Mouse (Mus musculus) liver, embryonic 14.5 days (tissue): ENCODE measurements around the gene Gm49380. TPM values are rescaled to one million over a fixed set of nuclear protein-coding genes. Genes with fewer than 3 reads are reported as not detected.

Experiments used
- ATAC-seq: fragments of 200-750 bp; cut with Nextera tagmentation; 2 replicates; pipeline ENCODE4 v1.8.0; 2017; ENCODE audit warnings: moderate number of reproducible peaks, mild to moderate bottlenecking, moderate library complexity; ENCODE audit not compliant: insufficient read depth
- DNase-seq, 3 experiments: peaks; one replicate each; pipeline ENCODE4 v3.0.0-alpha.2; 2012 to 2013; ENCODE audit warnings: low read depth in 3 of 3, low spot score in 3 of 3
- H3K27ac ChIP-seq: fragments of 300-500 bp; sonication (generic); 2 replicates; pipeline ENCODE4 v1.5.1; 2014; ENCODE audit warnings: moderate library complexity, mild to moderate bottlenecking, control low read depth, inconsistent platforms
- H3K27me3 ChIP-seq: fragments of 300-500 bp; sonication (generic); 2 replicates; pipeline ENCODE4 v1.6.1; 2014; ENCODE audit warnings: mild to moderate bottlenecking, low read length, moderate library complexity; ENCODE audit not compliant: control insufficient read depth, insufficient read depth
- H3K36me3 ChIP-seq: fragments of 300-500 bp; sonication (generic); replicated peaks from 2 replicates; pipeline ENCODE4 v1.6.1; 2014; ENCODE audit warnings: low read depth; ENCODE audit not compliant: control insufficient read depth, insufficient read depth
- H3K4me1 ChIP-seq, 2 experiments: fragments of 200-500 bp in 1 of 2; fragments of 300-500 bp in 1 of 2; sonication (generic) in 1 of 2; replicated peaks; 2 replicates each; pipeline ENCODE4 v1.6.1; 2012 to 2014; ENCODE audit warnings: antibody characterized with exemption in 1 of 2, inconsistent platforms in 1 of 2, low read length in 1 of 2; ENCODE audit not compliant: control insufficient read depth in 2 of 2, insufficient read depth in 2 of 2
- H3K4me2 ChIP-seq: fragments of 300-500 bp; sonication (generic); 2 replicates; pipeline ENCODE4 v1.6.1; 2014; ENCODE audit warnings: low read depth, mild to moderate bottlenecking, control low read depth, moderate library complexity
- H3K4me3 ChIP-seq, 2 experiments: fragments of 200-500 bp in 1 of 2; fragments of 300-500 bp in 1 of 2; sonication (generic) in 1 of 2; 2 replicates each; pipeline ENCODE4 v1.5.1; 2012 to 2014; ENCODE audit warnings: low read depth in 2 of 2, low read length in 2 of 2, mild to moderate bottlenecking in 2 of 2, control low read depth in 1 of 2, inconsistent platforms in 1 of 2, moderate library complexity in 1 of 2; ENCODE audit not compliant: insufficient read depth in 1 of 2
- H3K9ac ChIP-seq: fragments of 300-500 bp; sonication (generic); replicated peaks from 2 replicates; pipeline ENCODE4 v1.6.1; 2014; ENCODE audit warnings: mild to moderate bottlenecking, control low read depth, moderate library complexity
- H3K9me3 ChIP-seq: fragments of 300-500 bp; sonication (generic); 2 replicates; pipeline ENCODE4 v1.6.1; 2016; ENCODE audit warnings: low read length, mixed read lengths; ENCODE audit not compliant: control insufficient read depth
- CTCF ChIP-seq: IDR thresholded peaks from 2 replicates; pipeline ENCODE4 v1.5.1; 2016; ENCODE audit warnings: antibody characterized with exemption, low read depth, control low read depth
- EP300 ChIP-seq: IDR thresholded peaks from 2 replicates; pipeline ENCODE4 v1.6.1; 2016; ENCODE audit warnings: antibody characterized with exemption, low read depth
- WGBS: fragments of 180-500 bp; shearing (Covaris S2); extraction: QIAGEN DNeasy Blood & Tissue Kit; methylation state at CpG from one replicate; pipeline ENCODE4 v1.1.7; 2014; ENCODE audit not compliant: insufficient replicate concordance; 5-methylcytosine and 5-hydroxymethylcytosine counted together
- polyA plus RNA-seq, 2 experiments: library from polyadenylated mRNA; depleted of rRNA in 1 of 2; stranded (reverse) in 1 of 2; unstranded in 1 of 2; fragments of >200 nt; fragmentation: Nextera tagmentation in 1 of 2; extraction: Ambion mirVana in 1 of 2; gene quantifications; 2 replicates each; pipeline versions ENCODE4 v1.2.1 to v1.2.3; 2012 to 2014

The Gm49380 gene
- 0.05 and 0.09 TPM in 2 replicates for polyA plus RNA-seq (2012; rRNA removed)
- polyA plus RNA-seq (2014; fragmentation: Nextera tagmentation; extraction: Ambion mirVana) = not detected in 2 replicates

- DNase-seq (peak; percentile 98), ATAC-seq (peak; percentile 95)
- H3K4me1 ChIP-seq = peaks cover 7 to 15% of the 10 kb centered on the region in 2 experiments; a peak in 3 of 4 replicates
- H3K9ac ChIP-seq = peak within 1 kb of the TSS; percentile 93
- no peaks in the 10 kb centered on the region for H3K9me3 ChIP-seq
- H3K4me3 ChIP-seq = peak within 1 kb of the TSS; percentile 84 to 91
- H3K36me3 ChIP-seq = peaks cover 6% of the 10 kb centered on the region; the same call in 1 of the 2 replicates
- peak within 1 kb of the TSS; percentile 63 for H3K4me2 ChIP-seq
- no peaks in the 10 kb centered on the region for H3K27me3 ChIP-seq
- under 1% methylated on average over 51 of the region's 51 CpGs for WGBS
- H3K27ac ChIP-seq = peak within 1 kb of the TSS; percentile 72
- TF ChIP-seq EP300 (no peak; the same call in 1 of the 2 replicates), CTCF (no peak)
Measured at GRCm38 (mm10) chr9:44113105-44113789, at the start of gene Gm49380, which contains the start of gene Rnf26. Gm49380 (minus strand) TSS chr9:44113500. Rnf26 (minus strand) TSS chr9:44113517.

- Histone ChIP-seq H3K4me2 (no peak overlapping the region), H3K27ac (no peak overlapping the region), H3K4me1 (no peaks in the 10 kb centered on the region), H3K9ac (no peak overlapping the region), H3K9me3 (no peaks in the 10 kb centered on the region), H3K27me3 (no peaks in the 10 kb centered on the region), H3K36me3 (peaks cover 29% of the 10 kb centered on the region), H3K4me3 (no peak overlapping the region)
- WGBS = 73% methylated on average over 3 of the region's 3 CpGs
- DNase-seq = no peak
- no peak for ATAC-seq
- TF ChIP-seq EP300 = no peak
- no peak for TF ChIP-seq CTCF
Measured at GRCm38 (mm10) chr9:44159886-44160285, 46.6 kb upstream of the Gm49380 start.

GRCm38 (mm10) chr9:44147290-44147689 lies 34.0 kb upstream of the Gm49380 start:
- Histone ChIP-seq H3K4me2 (no peak overlapping the region), H3K9me3 (no peaks in the 10 kb centered on the region), H3K4me3 (no peak overlapping the region), H3K4me1 (no peaks in the 10 kb centered on the region), H3K36me3 (peaks cover 4% of the 10 kb centered on the region), H3K27me3 (no peaks in the 10 kb centered on the region), H3K9ac (no peak overlapping the region), H3K27ac (no peak overlapping the region)
- peak; percentile 52 for TF ChIP-seq CTCF
- no peak for TF ChIP-seq EP300
- DNase-seq (no peak), ATAC-seq (no peak)
- WGBS = 60% methylated on average over 3 of the region's 3 CpGs

GRCm38 (mm10) chr9:44144718-44145060 lies 31.4 kb upstream of the Gm49380 start:
- H3K4me1 ChIP-seq = no peaks in the 10 kb centered on the region
- no peak overlapping the region for H3K4me2 ChIP-seq
- H3K9me3 ChIP-seq = no peaks in the 10 kb centered on the region
- H3K27me3 ChIP-seq = no peaks in the 10 kb centered on the region
- H3K36me3 ChIP-seq = peaks cover 2% of the 10 kb centered on the region
- H3K4me3 ChIP-seq = no peak overlapping the region
- DNase-seq = no peak
- no peak overlapping the region for H3K27ac ChIP-seq
- H3K9ac ChIP-seq = no peak overlapping the region
- no peak for TF ChIP-seq EP300
- TF ChIP-seq CTCF = no peak
- ATAC-seq = no peak

GRCm38 (mm10) chr9:44144023-44144717 lies 30.9 kb upstream of the Gm49380 start:
- Histone ChIP-seq H3K36me3 (no peaks in the 10 kb centered on the region; the same call in none of the 2 replicates), H3K9me3 (no peaks in the 10 kb centered on the region), H3K4me3 (no peak overlapping the region), H3K4me1 (no peaks in the 10 kb centered on the region), H3K27me3 (no peaks in the 10 kb centered on the region), H3K4me2 (no peak overlapping the region), H3K9ac (no peak overlapping the region), H3K27ac (no peak overlapping the region)
- ATAC-seq (no peak), DNase-seq (no peak)
- 53% methylated on average over 7 of the region's 8 CpGs for WGBS
- no peak for TF ChIP-seq EP300
- TF ChIP-seq CTCF = peak; percentile 11; the same call in 1 of the 2 replicates
